Mouse (Mus musculus) MEL (cell line): ENCODE results near the gene Cldn1. TPM values are rescaled to one million over a fixed set of nuclear protein-coding genes. Genes with fewer than 3 reads are reported as not detected.

ENCODE experiments used
- DNase-seq: peaks from one replicate; pipeline ENCODE4 v3.0.0; 2011; ENCODE audit warnings: low read depth, low spot score
- H3K27ac ChIP-seq: 2 replicates; pipeline ENCODE4 v1.5.1; 2012; ENCODE audit warnings: low read depth, mild to moderate bottlenecking, control low read depth, low read length, moderate library complexity; ENCODE audit not compliant: control insufficient read depth
- H3K27me3 ChIP-seq, 2 experiments: fragments of 150-350 bp in 1 of 2; sonication (generic) in 1 of 2; 2 replicates each; pipeline ENCODE4 v1.6.1; 2012; ENCODE audit warnings: low read length in 2 of 2, mild to moderate bottlenecking in 2 of 2, improper control_type of control experiment in 1 of 2, moderate library complexity in 1 of 2; ENCODE audit not compliant: insufficient read depth in 2 of 2, control insufficient read depth in 1 of 2
- H3K36me3 ChIP-seq, 2 experiments: 2 replicates each; pipeline ENCODE4 v1.6.1; 2012 to 2014; ENCODE audit warnings: low read length in 2 of 2, improper control_type of control experiment in 1 of 2, inconsistent platforms in 1 of 2, mild to moderate bottlenecking in 1 of 2; ENCODE audit not compliant: insufficient read depth in 2 of 2, control insufficient read depth in 1 of 2
- H3K4me1 ChIP-seq, 2 experiments: fragments of 150-350 bp in 1 of 2; sonication (generic) in 1 of 2; 2 replicates each; pipeline ENCODE4 v1.6.1; 2012; ENCODE audit warnings: low read length in 2 of 2, improper control_type of control experiment in 1 of 2, mild to moderate bottlenecking in 1 of 2; ENCODE audit not compliant: insufficient read depth in 2 of 2, control insufficient read depth in 1 of 2
- H3K4me3 ChIP-seq, 2 experiments: fragments of 150-350 bp in 1 of 2; sonication (generic) in 1 of 2; 2 replicates each; pipeline ENCODE4 v1.5.1; 2012; ENCODE audit warnings: low read depth in 2 of 2, low read length in 2 of 2, mild to moderate bottlenecking in 2 of 2, moderate library complexity in 2 of 2, control low read depth in 1 of 2, improper control_type of control experiment in 1 of 2; ENCODE audit not compliant: control insufficient read depth in 1 of 2, insufficient read depth in 1 of 2
- H3K79me2 ChIP-seq: 2 replicates; pipeline ENCODE4 v1.6.1; 2012; ENCODE audit warnings: mild to moderate bottlenecking, low read length, moderate library complexity; ENCODE audit not compliant: control insufficient read depth, poor library complexity, insufficient read depth
- H3K9ac ChIP-seq: 2 replicates; pipeline ENCODE4 v1.6.1; 2012; ENCODE audit warnings: low read depth, mild to moderate bottlenecking, control low read depth, low read length, moderate library complexity; ENCODE audit not compliant: control insufficient read depth, poor library complexity, severe bottlenecking
- H3K9me3 ChIP-seq: fragments of 150-350 bp; sonication (generic); replicated peaks from 2 replicates; pipeline ENCODE4 v1.6.1; 2012; ENCODE audit warnings: mild to moderate bottlenecking, low read length, improper control_type of control experiment, moderate library complexity; ENCODE audit not compliant: insufficient read depth
- CHD2 ChIP-seq: IDR thresholded peaks from 2 replicates; pipeline ENCODE4 v1.6.1; 2011; ENCODE audit warnings: low read length, improper control_type of control experiment
- EP300 ChIP-seq, 2 experiments: IDR thresholded peaks; 2 replicates each; pipeline ENCODE4 v1.6.1; 2011; ENCODE audit warnings: improper control_type of control experiment in 2 of 2, low read length in 2 of 2, low read depth in 1 of 2, mild to moderate bottlenecking in 1 of 2
- MAZ ChIP-seq: IDR thresholded peaks from 2 replicates; pipeline ENCODE4 v1.6.1; 2012; ENCODE audit warnings: low read depth, mild to moderate bottlenecking, inconsistent platforms, low read length, improper control_type of control experiment
- MEF2A ChIP-seq: IDR thresholded peaks from 2 replicates; pipeline ENCODE4 v1.6.1; 2014; ENCODE audit warnings: low read depth, mild to moderate bottlenecking, inconsistent platforms, low read length, improper control_type of control experiment; ENCODE audit not compliant: poor library complexity, insufficient replicate concordance, severe bottlenecking; ENCODE audit errors: extremely low read depth
- MYC ChIP-seq: IDR thresholded peaks from 2 replicates; pipeline ENCODE4 v1.6.1; 2011; ENCODE audit warnings: low read depth, mild to moderate bottlenecking, low read length, improper control_type of control experiment, moderate library complexity
- NELFE ChIP-seq: IDR thresholded peaks from 2 replicates; pipeline ENCODE4 v1.6.1; 2011; ENCODE audit warnings: low read depth, low read length, improper control_type of control experiment
- RAD21 ChIP-seq: IDR thresholded peaks from 2 replicates; pipeline ENCODE4 v1.6.1; 2011; ENCODE audit warnings: mild to moderate bottlenecking, low read depth, low read length, improper control_type of control experiment
- RCOR1 ChIP-seq: IDR thresholded peaks from 2 replicates; pipeline ENCODE4 v1.6.1; 2012; ENCODE audit warnings: low read depth, mild to moderate bottlenecking, inconsistent platforms, low read length, improper control_type of control experiment
- SIN3A ChIP-seq: IDR thresholded peaks from 2 replicates; pipeline ENCODE4 v1.6.1; 2012; ENCODE audit warnings: low read length, improper control_type of control experiment, inconsistent platforms
- SMC3 ChIP-seq: IDR thresholded peaks from 2 replicates; pipeline ENCODE4 v1.6.1; 2011; ENCODE audit warnings: low read depth, low read length, improper control_type of control experiment
- TAL1 ChIP-seq: IDR thresholded peaks from 2 replicates; pipeline ENCODE4 v1.6.1; 2012; ENCODE audit warnings: mild to moderate bottlenecking, inconsistent platforms, low read length, moderate library complexity, mixed read lengths
- TBP ChIP-seq: IDR thresholded peaks from 2 replicates; pipeline ENCODE4 v1.8.0; 2011; ENCODE audit warnings: low read depth, low read length, improper control_type of control experiment
- TCF12 ChIP-seq: IDR thresholded peaks from 2 replicates; pipeline ENCODE4 v1.6.1; 2014; ENCODE audit warnings: low read depth, mild to moderate bottlenecking, inconsistent platforms, low read length, improper control_type of control experiment, moderate library complexity
- UBTF ChIP-seq: IDR thresholded peaks from 2 replicates; pipeline ENCODE4 v1.6.1; 2012; ENCODE audit warnings: low read depth, mild to moderate bottlenecking, inconsistent platforms, low read length, improper control_type of control experiment, moderate library complexity, borderline replicate concordance; ENCODE audit not compliant: insufficient read depth
- USF2 ChIP-seq, 2 experiments: IDR thresholded peaks; 2 replicates each; pipeline ENCODE4 v1.6.1; 2011 to 2012; ENCODE audit warnings: improper control_type of control experiment in 2 of 2, low read length in 2 of 2, borderline replicate concordance in 1 of 2, inconsistent platforms in 1 of 2, low read depth in 1 of 2, mild to moderate bottlenecking in 1 of 2; ENCODE audit not compliant: insufficient read depth in 1 of 2
- ZNF384 ChIP-seq: IDR thresholded peaks from 2 replicates; pipeline ENCODE4 v1.6.1; 2012; ENCODE audit warnings: low read depth, mild to moderate bottlenecking, inconsistent platforms, low read length, improper control_type of control experiment
- polyA plus RNA-seq, 2 experiments: library from polyadenylated mRNA; stranded (reverse) in 1 of 2; unstranded in 1 of 2; fragments of >175 nt in 1 of 2; fragments of >200 nt in 1 of 2; gene quantifications; 2 replicates each; pipeline versions ENCODE4 v1.2.1 to v1.2.4; 2012; ENCODE audit warnings: low replicate concordance in 2 of 2, low read depth in 1 of 2; ENCODE audit not compliant: insufficient read length in 2 of 2, insufficient read depth in 1 of 2, missing spikeins in 1 of 2
- total RNA-seq: library from RNA; depleted of rRNA; stranded (reverse); fragments of 300-350 nt; gene quantifications from 2 replicates; pipeline ENCODE4 v1.2.3, GENCODE M21; 2012

Gene Cldn1
- total and polyA plus RNA-seq, 3 experiments = not detected

DNA sequence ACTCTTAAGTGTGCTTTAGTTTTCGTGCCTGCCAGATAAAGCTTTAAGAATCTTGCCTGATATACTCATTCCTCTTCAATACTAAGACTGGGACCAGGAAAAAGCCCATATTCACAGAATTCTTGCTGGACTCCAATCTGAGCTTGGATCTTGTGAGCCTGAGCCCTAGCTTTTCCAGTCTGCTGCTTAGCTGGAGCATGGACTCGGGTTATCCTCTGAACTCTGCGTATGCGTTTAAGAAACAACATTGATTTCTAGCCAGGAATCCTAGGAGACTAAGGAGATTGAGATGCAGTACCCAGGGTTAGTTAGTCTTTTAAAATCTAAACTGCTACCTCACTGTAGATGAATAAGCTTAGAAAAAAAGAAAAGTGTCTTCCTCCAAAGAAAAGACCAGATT lies 20.9 kb downstream of the Cldn1 start:
- DNase-seq = no peak
- no peak overlapping the region for H3K9ac ChIP-seq
- H3K9me3 ChIP-seq = no peaks in the 10 kb centered on the region
- H3K4me1 ChIP-seq = no peaks in the 10 kb centered on the region
- no peaks in the 10 kb centered on the region for H3K27me3 ChIP-seq
- H3K27ac ChIP-seq = no peak overlapping the region
- TF ChIP-seq SIN3A (no peak), MAZ (no peak), RAD21 (no peak), USF2 (IDR thresholded peaks at IDR 0.05; ENCODE audit: borderline replicate concordance in 1 of 2, insufficient read depth in 1 of 2, low read depth in 1 of 2, low read length in 2 of 2) (no peak), UBTF (no peak), EP300 (IDR thresholded peaks at IDR 0.05; ENCODE audit: low read depth in 1 of 2, low read length in 2 of 2) (no peak), CHD2 (no peak)
- H3K79me2 ChIP-seq = no peaks in the 10 kb centered on the region
- H3K36me3 ChIP-seq = no peaks in the 10 kb centered on the region
- no peak overlapping the region for H3K4me3 ChIP-seq

DNA sequence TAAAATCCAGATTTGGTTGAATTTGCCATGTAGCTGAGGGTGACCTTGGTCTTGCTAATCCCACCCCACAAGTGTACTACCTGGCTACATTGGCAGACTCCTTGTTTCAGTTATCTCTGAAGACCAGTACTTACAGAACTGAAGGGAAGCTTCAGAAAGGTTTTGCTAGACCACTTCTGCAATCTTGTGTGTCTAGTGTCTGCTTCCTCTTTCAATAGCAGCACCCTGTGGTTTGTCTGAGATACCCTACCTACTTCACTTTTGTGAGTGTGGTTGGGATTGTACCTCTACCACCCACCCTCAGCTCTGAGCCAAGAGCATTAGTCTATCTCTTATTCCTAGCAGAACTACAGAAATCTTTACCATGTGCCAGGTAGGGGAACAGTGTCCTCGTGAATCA lies 22.8 kb downstream of the Cldn1 start:
- H3K79me2 ChIP-seq = no peaks in the 10 kb centered on the region
- peak; percentile 39 for DNase-seq

DNA sequence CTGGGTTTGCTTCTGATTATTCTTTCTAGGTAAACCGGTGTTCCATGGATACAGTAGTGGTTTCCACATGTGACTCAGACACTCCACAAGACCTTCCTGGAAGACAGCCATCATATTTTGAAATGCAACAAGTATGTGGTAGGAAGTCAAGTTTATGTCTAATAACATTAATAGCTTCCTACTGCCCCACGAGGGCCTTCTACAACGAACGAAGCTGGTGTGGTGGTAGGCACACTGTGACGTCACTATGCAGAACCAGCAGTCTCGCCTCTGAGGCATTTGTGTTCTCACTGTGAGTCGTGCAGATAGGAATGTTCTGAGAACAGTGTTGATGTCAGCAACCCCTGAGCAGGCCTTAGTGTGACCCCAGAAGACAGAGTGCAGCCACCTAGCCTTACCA lies 55.4 kb downstream of the Cldn1 start:
- no peaks in the 10 kb centered on the region for H3K9me3 ChIP-seq
- H3K36me3 ChIP-seq = no peaks in the 10 kb centered on the region
- TF ChIP-seq USF2 (IDR thresholded peaks at IDR 0.05; ENCODE audit: borderline replicate concordance in 1 of 2, insufficient read depth in 1 of 2, low read depth in 1 of 2, low read length in 2 of 2) (no peak), MEF2A (no peak), MYC (no peak), TCF12 (no peak), UBTF (no peak), TAL1 (no peak), NELFE (no peak), ZNF384 (no peak)
- H3K9ac ChIP-seq = no peak overlapping the region
- H3K4me3 ChIP-seq = no peak overlapping the region
- no peak for DNase-seq
- H3K79me2 ChIP-seq = no peaks in the 10 kb centered on the region
- no peaks in the 10 kb centered on the region for H3K4me1 ChIP-seq
- no peak overlapping the region for H3K27ac ChIP-seq
- no peaks in the 10 kb centered on the region for H3K27me3 ChIP-seq

More for the DNA sequence above, 22.8 kb downstream of the Cldn1 start:
- Histone ChIP-seq H3K27ac (no peak overlapping the region), H3K4me1 (no peaks in the 10 kb centered on the region), H3K9ac (no peak overlapping the region), H3K27me3 (no peaks in the 10 kb centered on the region), H3K9me3 (no peaks in the 10 kb centered on the region), H3K4me3 (no peak overlapping the region), H3K36me3 (no peaks in the 10 kb centered on the region)
- TF ChIP-seq SIN3A (no peak), TCF12 (peak; percentile 32; the same call in 1 of the 2 replicates), UBTF (no peak), RCOR1 (0 out of 2 replicates have a peak, but pooled peaks have one; percentile 18), SMC3 (no peak), TBP (peak; percentile 72; the same call in 1 of the 2 replicates), EP300 (IDR thresholded peaks at IDR 0.05; ENCODE audit: low read depth in 1 of 2, low read length in 2 of 2) (peak; percentile 21 to 23; a peak in 1 of 4 replicates)
